Mouse (Mus musculus): ENCODE data around the gene Gm11985. TPM values are rescaled to one million over a fixed set of nuclear protein-coding genes. Genes with fewer than 3 reads are reported as not detected.

The Gm11985 gene
- polyA plus RNA-seq, 1 experiment from 2014 or later = not detected

DNA sequence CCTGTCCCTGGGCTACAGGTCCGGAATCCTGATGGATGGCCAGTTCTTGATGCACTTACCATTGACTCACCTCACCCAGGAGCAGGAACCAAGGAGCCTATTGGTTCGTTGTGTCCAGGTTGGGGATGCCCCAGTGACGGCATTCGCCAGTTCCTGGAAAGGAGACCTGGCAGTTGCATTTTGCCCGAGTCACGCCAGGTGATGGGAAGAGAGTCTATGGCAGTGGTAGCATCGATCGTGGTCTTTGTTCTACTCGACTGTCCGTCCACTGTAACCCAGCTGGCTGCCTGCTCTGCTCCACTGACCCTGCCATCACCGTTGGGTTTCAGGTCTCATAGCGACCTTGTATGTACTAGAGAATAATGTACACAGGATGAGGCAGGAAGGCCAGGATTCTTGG is 36.0 kb downstream of the Gm11985 start:
- Histone ChIP-seq H3K27ac (ENCODE audit: low read depth, low read length) (no peak overlapping the region), H3K9ac (ENCODE audit: low read depth, low read length) (no peak overlapping the region), H3K36me3 (ENCODE audit: control insufficient read depth, insufficient read depth, low read length) (peaks cover 18% of the 10 kb centered on the region; the same call in 1 of the 2 replicates), H3K4me3 (ENCODE audit: low read length) (no peak overlapping the region), H3K4me1 (ENCODE audit: control insufficient read depth, insufficient read depth, low read depth, low read length) (no peaks in the 10 kb centered on the region; the same call in 1 of the 2 replicates), H3K9me3 (ENCODE audit: control insufficient read depth, low read length) (no peaks in the 10 kb centered on the region), H3K27me3 (replicated peaks; ENCODE audit: control insufficient read depth, insufficient read depth, low read length) (no peaks in the 10 kb centered on the region), H3K4me2 (ENCODE audit: low read length) (no peak overlapping the region)
- ATAC-seq = no peak
- WGBS = 94% methylated on average over 12 of the region's 12 CpGs

DNA sequence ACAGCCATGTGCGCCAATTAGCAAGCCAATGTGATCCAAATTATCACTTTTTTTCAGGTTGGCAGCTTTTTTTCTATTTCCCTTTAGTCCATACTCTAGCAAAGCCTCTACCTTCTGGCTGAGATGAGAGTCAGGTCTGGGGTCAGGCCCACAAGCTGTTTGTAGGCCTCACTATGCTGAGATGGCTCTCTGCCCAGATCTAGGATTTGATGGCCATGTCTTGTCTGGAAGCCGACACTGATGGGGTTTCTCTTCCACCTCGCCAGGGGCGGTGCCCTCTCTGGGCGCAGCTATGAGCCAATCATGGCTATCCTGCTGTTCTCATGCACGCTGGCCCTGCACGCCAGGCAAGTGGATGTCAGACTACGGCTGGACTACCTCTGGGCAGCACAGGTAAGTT is 37.9 kb downstream of the Gm11985 start:
- no peak overlapping the region for H3K4me3 ChIP-seq (ENCODE audit: low read length)
- H3K4me1 ChIP-seq (ENCODE audit: control insufficient read depth, insufficient read depth, low read depth, low read length) = no peaks in the 10 kb centered on the region; the same call in 1 of the 2 replicates
- H3K27ac ChIP-seq (ENCODE audit: low read depth, low read length) = no peak overlapping the region
- H3K36me3 ChIP-seq (ENCODE audit: control insufficient read depth, insufficient read depth, low read length) = peaks cover 18% of the 10 kb centered on the region; the same call in 1 of the 2 replicates
- no peak overlapping the region; the same call in 1 of the 2 replicates for H3K9ac ChIP-seq (ENCODE audit: low read depth, low read length)
- H3K27me3 ChIP-seq (replicated peaks; ENCODE audit: control insufficient read depth, insufficient read depth, low read length) = no peaks in the 10 kb centered on the region
- 81% methylated on average over 8 of the region's 8 CpGs for WGBS
- H3K4me2 ChIP-seq (ENCODE audit: low read length) = no peak overlapping the region
- ATAC-seq = peak; percentile 46; the same call in 1 of the 2 replicates
- H3K9me3 ChIP-seq (ENCODE audit: control insufficient read depth, low read length) = no peaks in the 10 kb centered on the region

DNA sequence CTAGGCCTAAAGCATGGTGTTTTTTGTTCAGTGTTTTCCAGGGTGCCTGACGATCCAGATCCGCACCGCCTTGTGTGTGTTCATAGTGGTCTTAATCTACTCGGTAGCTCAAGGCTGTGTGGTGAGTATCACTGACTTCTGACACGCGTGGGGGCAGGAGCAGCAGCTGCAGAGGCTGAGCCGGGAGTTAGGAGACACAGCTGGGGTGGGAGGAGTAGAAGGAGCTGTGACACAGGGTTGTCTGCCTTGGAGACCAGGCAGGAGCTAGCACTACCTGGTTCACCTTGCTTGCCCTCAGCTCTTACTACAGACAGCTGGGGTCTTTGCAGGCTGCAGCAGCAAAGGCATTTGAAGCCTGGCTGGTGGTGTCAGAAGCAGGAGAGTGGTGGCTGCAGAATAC is 38.9 kb downstream of the Gm11985 start:
- no peak overlapping the region for H3K27ac ChIP-seq (ENCODE audit: low read depth, low read length)
- no peak for ATAC-seq
- no peaks in the 10 kb centered on the region for H3K27me3 ChIP-seq (replicated peaks; ENCODE audit: control insufficient read depth, insufficient read depth, low read length)
- H3K9me3 ChIP-seq (ENCODE audit: control insufficient read depth, low read length) = no peaks in the 10 kb centered on the region
- H3K4me3 ChIP-seq (ENCODE audit: low read length) = no peak overlapping the region
- H3K4me1 ChIP-seq (ENCODE audit: control insufficient read depth, insufficient read depth, low read depth, low read length) = no peaks in the 10 kb centered on the region; the same call in 1 of the 2 replicates
- WGBS = 75% methylated on average over 7 of the region's 7 CpGs
- peaks cover 20% of the 10 kb centered on the region for H3K36me3 ChIP-seq (ENCODE audit: control insufficient read depth, insufficient read depth, low read length)
- no peak overlapping the region for H3K9ac ChIP-seq (ENCODE audit: low read depth, low read length)
- no peak overlapping the region for H3K4me2 ChIP-seq (ENCODE audit: low read length)

GRCm38 (mm10) chr11:7147945-7148344 is 40.4 kb downstream of the Gm11985 start:
- no peak overlapping the region for H3K4me2 ChIP-seq (ENCODE audit: low read length)

DNA sequence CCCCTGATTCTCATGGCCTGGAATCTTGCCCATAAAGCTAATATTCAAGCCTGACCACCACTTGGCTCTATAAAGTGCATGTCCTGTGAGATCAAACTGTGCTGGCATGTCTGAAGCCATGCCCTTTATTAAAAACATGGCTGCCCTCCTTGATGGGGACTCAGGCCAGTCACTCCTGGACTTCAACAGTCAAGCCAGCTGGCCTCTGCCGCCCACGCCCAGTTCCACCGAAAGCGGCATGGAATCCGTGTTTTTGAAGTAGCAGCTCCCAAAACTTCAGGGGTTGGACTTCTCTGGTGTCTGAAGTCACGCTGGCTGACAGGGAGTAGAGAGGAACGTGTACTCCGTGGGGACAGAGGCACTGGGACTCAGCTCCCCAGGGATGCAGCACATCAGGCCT is 40.8 kb downstream of the Gm11985 start:
- no peak overlapping the region for H3K4me2 ChIP-seq (ENCODE audit: low read length)
- H3K9me3 ChIP-seq (ENCODE audit: control insufficient read depth, low read length) = no peaks in the 10 kb centered on the region
- H3K27ac ChIP-seq (ENCODE audit: low read depth, low read length) = no peak overlapping the region
- 86% methylated on average over 8 of the region's 8 CpGs for WGBS
- H3K36me3 ChIP-seq (ENCODE audit: control insufficient read depth, insufficient read depth, low read length) = peaks cover 16% of the 10 kb centered on the region
- H3K4me3 ChIP-seq (ENCODE audit: low read length) = no peak overlapping the region
- H3K9ac ChIP-seq (ENCODE audit: low read depth, low read length) = no peak overlapping the region
- no peaks in the 10 kb centered on the region; the same call in 1 of the 2 replicates for H3K4me1 ChIP-seq (ENCODE audit: control insufficient read depth, insufficient read depth, low read depth, low read length)
- no peak for ATAC-seq
- no peaks in the 10 kb centered on the region for H3K27me3 ChIP-seq (replicated peaks; ENCODE audit: control insufficient read depth, insufficient read depth, low read length)

More at GRCm38 (mm10) chr11:7147945-7148344, 40.4 kb downstream of the Gm11985 start:
- no peak overlapping the region for H3K9ac ChIP-seq (ENCODE audit: low read depth, low read length)
- no peak for ATAC-seq
- H3K4me3 ChIP-seq (ENCODE audit: low read length) = no peak overlapping the region
- 84% methylated on average over 7 of the region's 7 CpGs for WGBS
- H3K27ac ChIP-seq (ENCODE audit: low read depth, low read length) = no peak overlapping the region
- peaks cover 18% of the 10 kb centered on the region for H3K36me3 ChIP-seq (ENCODE audit: control insufficient read depth, insufficient read depth, low read length)
- H3K4me1 ChIP-seq (ENCODE audit: control insufficient read depth, insufficient read depth, low read depth, low read length) = no peaks in the 10 kb centered on the region; the same call in 1 of the 2 replicates
- no peaks in the 10 kb centered on the region for H3K9me3 ChIP-seq (ENCODE audit: control insufficient read depth, low read length)
- H3K27me3 ChIP-seq (replicated peaks; ENCODE audit: control insufficient read depth, insufficient read depth, low read length) = no peaks in the 10 kb centered on the region

DNA sequence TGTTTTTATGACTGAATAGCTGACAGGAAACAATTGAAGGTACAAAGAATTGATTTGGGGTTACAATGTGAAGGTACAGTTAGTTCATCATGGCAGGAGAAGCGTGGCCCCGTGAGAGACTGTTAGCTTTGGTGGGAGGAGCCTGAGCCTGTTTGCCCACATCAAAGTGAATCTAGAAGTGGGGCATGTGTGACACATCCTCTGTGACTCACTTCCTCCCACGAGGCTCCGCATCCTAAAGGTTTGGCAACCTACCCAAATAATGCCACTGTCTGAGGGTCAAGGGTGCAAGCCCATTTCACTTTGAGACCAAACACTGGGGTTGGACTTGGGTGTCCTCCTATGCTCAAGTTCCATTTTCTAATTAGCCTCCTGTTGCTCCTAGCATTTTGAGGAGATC is 43.1 kb downstream of the Gm11985 start:
- H3K36me3 ChIP-seq (ENCODE audit: control insufficient read depth, insufficient read depth, low read length) = peaks cover 13% of the 10 kb centered on the region
- H3K4me1 ChIP-seq (ENCODE audit: control insufficient read depth, insufficient read depth, low read depth, low read length) = no peaks in the 10 kb centered on the region; the same call in 1 of the 2 replicates
- H3K4me2 ChIP-seq (ENCODE audit: low read length) = no peak overlapping the region
- ATAC-seq = no peak
- no peaks in the 10 kb centered on the region for H3K27me3 ChIP-seq (replicated peaks; ENCODE audit: control insufficient read depth, insufficient read depth, low read length)
- H3K9me3 ChIP-seq (ENCODE audit: control insufficient read depth, low read length) = no peaks in the 10 kb centered on the region
- H3K27ac ChIP-seq (ENCODE audit: low read depth, low read length) = no peak overlapping the region
- H3K4me3 ChIP-seq (ENCODE audit: low read length) = no peak overlapping the region
- H3K9ac ChIP-seq (ENCODE audit: low read depth, low read length) = no peak overlapping the region
- 94% methylated on average over 4 of the region's 4 CpGs for WGBS

DNA sequence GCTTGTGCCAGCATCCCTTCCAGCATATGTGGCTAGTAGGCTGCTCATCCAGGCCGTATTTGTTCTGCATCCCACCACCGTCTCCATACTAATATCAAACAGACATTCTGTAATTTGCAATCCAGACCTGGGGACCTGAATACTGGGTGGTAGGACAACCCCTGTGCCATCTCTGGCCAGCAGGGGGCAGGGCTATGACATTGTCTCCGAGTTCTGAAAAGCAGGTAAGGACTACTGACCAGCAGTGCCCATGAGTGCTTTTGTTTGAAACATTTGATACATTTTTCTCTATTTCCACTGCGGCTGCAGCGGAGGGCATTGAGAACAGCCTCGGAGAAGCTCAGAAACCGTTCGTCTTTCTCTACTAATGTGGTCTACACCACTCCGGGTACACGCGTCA is 44.0 kb downstream of the Gm11985 start:
- Histone ChIP-seq H3K4me3 (ENCODE audit: low read length) (no peak overlapping the region), H3K4me2 (ENCODE audit: low read length) (no peak overlapping the region), H3K27me3 (replicated peaks; ENCODE audit: control insufficient read depth, insufficient read depth, low read length) (no peaks in the 10 kb centered on the region), H3K9ac (ENCODE audit: low read depth, low read length) (no peak overlapping the region), H3K9me3 (ENCODE audit: control insufficient read depth, low read length) (no peaks in the 10 kb centered on the region), H3K36me3 (ENCODE audit: control insufficient read depth, insufficient read depth, low read length) (peaks cover 15% of the 10 kb centered on the region), H3K4me1 (ENCODE audit: control insufficient read depth, insufficient read depth, low read depth, low read length) (no peaks in the 10 kb centered on the region; the same call in 1 of the 2 replicates), H3K27ac (ENCODE audit: low read depth, low read length) (no peak overlapping the region)
- 93% methylated on average over 11 of the region's 11 CpGs for WGBS
- no peak for ATAC-seq

- no peak for ATAC-seq
- H3K4me3 ChIP-seq (ENCODE audit: low read length) = no peak overlapping the region
- H3K27ac ChIP-seq (ENCODE audit: low read depth, low read length) = no peak overlapping the region
- H3K9me3 ChIP-seq (ENCODE audit: control insufficient read depth, low read length) = no peaks in the 10 kb centered on the region
- H3K9ac ChIP-seq (ENCODE audit: low read depth, low read length) = no peak overlapping the region
- H3K27me3 ChIP-seq (replicated peaks; ENCODE audit: control insufficient read depth, insufficient read depth, low read length) = no peaks in the 10 kb centered on the region
- peaks cover 12% of the 10 kb centered on the region for H3K36me3 ChIP-seq (ENCODE audit: control insufficient read depth, insufficient read depth, low read length)
- no peak overlapping the region for H3K4me2 ChIP-seq (ENCODE audit: low read length)
- WGBS = 53% methylated on average over 3 of the region's 3 CpGs
- no peaks in the 10 kb centered on the region; the same call in 1 of the 2 replicates for H3K4me1 ChIP-seq (ENCODE audit: control insufficient read depth, insufficient read depth, low read depth, low read length)
Observed at GRCm38 (mm10) chr11:7142725-7143124, 45.6 kb downstream of the Gm11985 start.

GRCm38 (mm10) chr11:7140449-7140848 is 47.9 kb downstream of the Gm11985 start:
- 93% methylated on average over 3 of the region's 3 CpGs for WGBS
- Histone ChIP-seq H3K27ac (ENCODE audit: low read depth, low read length) (no peak overlapping the region), H3K9me3 (ENCODE audit: control insufficient read depth, low read length) (no peaks in the 10 kb centered on the region), H3K27me3 (replicated peaks; ENCODE audit: control insufficient read depth, insufficient read depth, low read length) (no peaks in the 10 kb centered on the region), H3K9ac (ENCODE audit: low read depth, low read length) (no peak overlapping the region), H3K4me1 (ENCODE audit: control insufficient read depth, insufficient read depth, low read depth, low read length) (peaks cover 2% of the 10 kb centered on the region), H3K36me3 (ENCODE audit: control insufficient read depth, insufficient read depth, low read length) (peaks cover 11% of the 10 kb centered on the region), H3K4me3 (ENCODE audit: low read length) (no peak overlapping the region), H3K4me2 (ENCODE audit: low read length) (no peak overlapping the region)
- no peak for ATAC-seq
